13 mouse cellular contexts compared by ENCODE assay signal in genomic region chr16:4651081-4651480, GRCm38 (mm10). TPM values are rescaled to one million over a fixed set of nuclear protein-coding genes. Genes with fewer than 3 reads are reported as not detected.
DNase-seq lines count a peak whose midpoint lies in the region; ATAC-seq and TF ChIP-seq lines count a peak whose summit lies in the region.
"Had no signal": no experiment of that assay in that cellular context is flagged by ENCODE, and none has a peak within 500 bp of the region (broad histone marks: within the 10 kb centered on the region; RNA-seq: fewer than 3 reads in every experiment).

No protein-coding gene starts in this region.

- no peak for TF ChIP-seq CTCF in lung, embryonic 14.5 days (IDR thresholded peaks at IDR 0.05; ENCODE audit: low read depth)

- no peak for ATAC-seq in lung, embryonic 14.5 days (ENCODE audit: insufficient read depth)
- no peak for ATAC-seq in limb, embryonic 12.5 days (ENCODE audit: insufficient number of reproducible peaks, insufficient read depth, low FRiP score, low TSS enrichment, low read depth)

- H3K9ac ChIP-seq in lung, embryonic 14.5 days = no peak overlapping the region
- H3K9ac ChIP-seq in limb, embryonic 12.5 days (replicated peaks) = no peak overlapping the region; the same call in 1 of the 2 replicates
- H3K9ac ChIP-seq: liver, embryonic 13.5 days; neural tube, embryonic 12.5 days had no signal

- peaks cover 92% of the 10 kb centered on the region for H3K4me1 ChIP-seq in heart, embryonic 10.5 days
- peaks cover 15% of the 10 kb centered on the region for H3K4me1 ChIP-seq in lung, embryonic 14.5 days (ENCODE audit: insufficient read depth)
- peaks cover 100% of the 10 kb centered on the region for H3K4me1 ChIP-seq in embryonic facial prominence, embryonic 10.5 days
- peaks cover 99% of the 10 kb centered on the region for H3K4me1 ChIP-seq in limb, embryonic 12.5 days (replicated peaks)

- 86% methylated on average over 1 of the region's 1 CpGs for WGBS in heart, embryonic 10.5 days
- WGBS in lung, embryonic 14.5 days = 80% methylated on average over 1 of the region's 1 CpGs
- WGBS in embryonic facial prominence, embryonic 10.5 days = 82% methylated on average over 1 of the region's 1 CpGs
- WGBS in limb, embryonic 12.5 days = 76% methylated on average over 1 of the region's 1 CpGs

- no peaks in the 10 kb centered on the region for H3K9me3 ChIP-seq in heart, embryonic 10.5 days
- no peaks in the 10 kb centered on the region for H3K9me3 ChIP-seq in lung, embryonic 14.5 days (ENCODE audit: low read depth, low read length)
- no peaks in the 10 kb centered on the region for H3K9me3 ChIP-seq in embryonic facial prominence, embryonic 10.5 days
- H3K9me3 ChIP-seq in limb, embryonic 12.5 days = no peaks in the 10 kb centered on the region
- H3K9me3 ChIP-seq: liver, embryonic 13.5 days; neural tube, embryonic 12.5 days had no signal

- peaks cover 71% of the 10 kb centered on the region for H3K36me3 ChIP-seq in heart, embryonic 10.5 days
- peaks cover 62% of the 10 kb centered on the region for H3K36me3 ChIP-seq in lung, embryonic 14.5 days (ENCODE audit: insufficient read depth)
- H3K36me3 ChIP-seq in embryonic facial prominence, embryonic 10.5 days (replicated peaks) = peaks cover 90% of the 10 kb centered on the region
- H3K36me3 ChIP-seq in limb, embryonic 12.5 days = peaks cover 84% of the 10 kb centered on the region

- no peak for DNase-seq in heart, embryonic 10.5 days (ENCODE audit: low spot score)
- no peak for DNase-seq in heart, postnatal 4 days
- DNase-seq in lung, embryonic 14.5 days = no peak
- DNase-seq in lung, postnatal 14 days = no peak
- DNase-seq in embryonic facial prominence, embryonic 10.5 days (ENCODE audit: low spot score) = no peak
- no peak for DNase-seq in spleen, postnatal 36 days (ENCODE audit: low spot score in 2 of 2)
- DNase-seq in cerebellum, adult 18-20 months = no peak
- DNase-seq: layer of hippocampus, postnatal 36 days; liver, embryonic 13.5 days; right cerebral cortex, adult 18-20 months had no signal

- no peak overlapping the region for H3K4me3 ChIP-seq in heart, embryonic 10.5 days
- no peak overlapping the region for H3K4me3 ChIP-seq in lung, embryonic 14.5 days (ENCODE audit: low read depth, low read length)
- H3K4me3 ChIP-seq in embryonic facial prominence, embryonic 10.5 days = no peak overlapping the region; the same call in 1 of the 2 replicates
- H3K4me3 ChIP-seq in limb, embryonic 12.5 days (replicated peaks) = no peak overlapping the region
- H3K4me3 ChIP-seq: liver, embryonic 13.5 days; neural tube, embryonic 12.5 days had no signal

- H3K27ac ChIP-seq in heart, embryonic 10.5 days = peak overlapping the region; percentile 69; the same call in 1 of the 2 replicates
- peak overlapping the region; percentile 65 for H3K27ac ChIP-seq in lung, embryonic 14.5 days (ENCODE audit: low read depth)
- peak overlapping the region; percentile 89 for H3K27ac ChIP-seq in embryonic facial prominence, embryonic 10.5 days (replicated peaks)
- H3K27ac ChIP-seq in limb, embryonic 12.5 days = peak overlapping the region; percentile 97
- H3K27ac ChIP-seq: kidney, postnatal 0 days; liver, embryonic 13.5 days; neural tube, embryonic 12.5 days had no signal

- no peaks in the 10 kb centered on the region for H3K27me3 ChIP-seq in heart, embryonic 10.5 days (ENCODE audit: insufficient read depth, poor library complexity, severe bottlenecking)
- no peaks in the 10 kb centered on the region for H3K27me3 ChIP-seq in lung, embryonic 14.5 days (ENCODE audit: insufficient read depth, low read length)
- no peaks in the 10 kb centered on the region for H3K27me3 ChIP-seq in embryonic facial prominence, embryonic 10.5 days (replicated peaks; ENCODE audit: low read depth, poor library complexity, severe bottlenecking)
- no peaks in the 10 kb centered on the region for H3K27me3 ChIP-seq in limb, embryonic 12.5 days
- H3K27me3 ChIP-seq: liver, embryonic 13.5 days; neural tube, embryonic 12.5 days had no signal

- no peak overlapping the region for H3K4me2 ChIP-seq in lung, embryonic 14.5 days
- peak overlapping the region; percentile 44 for H3K4me2 ChIP-seq in limb, embryonic 12.5 days
- H3K4me2 ChIP-seq: liver, embryonic 13.5 days; neural tube, embryonic 12.5 days had no signal

RNA-seq across cellular contexts. Expression of gene Dnaja3, which starts 11.3 kb away (rescaled TPM):
- 78.3 and 85.5 TPM in 2 replicates for polyA plus RNA-seq in heart, embryonic 10.5 days (2016; fragmentation: Nextera tagmentation; extraction: Ambion mirVana)
- total RNA-seq in heart, postnatal 4 days (2021) = 10 to 100 TPM; 82.7 to 84.7 TPM
- polyA plus RNA-seq in lung, embryonic 14.5 days (2014; fragmentation: Nextera tagmentation; extraction: Ambion mirVana) = 58.7 and 59.3 TPM in 2 replicates
- 66.6 and 66.7 TPM in 2 replicates for polyA plus RNA-seq in embryonic facial prominence, embryonic 10.5 days (2016; fragmentation: Nextera tagmentation; extraction: Ambion mirVana)
- polyA plus RNA-seq in limb, embryonic 12.5 days (2016; fragmentation: Nextera tagmentation; extraction: Ambion mirVana) = 55.1 and 58.0 TPM in 2 replicates

RNA-seq across cellular contexts. Expression of gene Vasn, which starts 11.3 kb away (rescaled TPM):
- polyA plus RNA-seq in heart, embryonic 10.5 days (2016; fragmentation: Nextera tagmentation; extraction: Ambion mirVana) = 13.7 and 16.9 TPM in 2 replicates
- 10 to 100 TPM; 17.7 to 18.2 TPM for total RNA-seq in heart, postnatal 4 days (2021)
- polyA plus RNA-seq in lung, embryonic 14.5 days (2014; fragmentation: Nextera tagmentation; extraction: Ambion mirVana) = 23.1 and 23.5 TPM in 2 replicates
- 14.4 and 16.2 TPM in 2 replicates for polyA plus RNA-seq in embryonic facial prominence, embryonic 10.5 days (2016; fragmentation: Nextera tagmentation; extraction: Ambion mirVana)
- polyA plus RNA-seq in limb, embryonic 12.5 days (2016; fragmentation: Nextera tagmentation; extraction: Ambion mirVana) = 29.4 and 30.4 TPM in 2 replicates

RNA-seq across cellular contexts. Expression of gene Pam16, which starts 26.3 kb away (rescaled TPM):
- polyA plus RNA-seq in heart, embryonic 10.5 days (2016; fragmentation: Nextera tagmentation; extraction: Ambion mirVana) = 116 and 130 TPM in 2 replicates
- total RNA-seq in heart, postnatal 4 days (2021) = 10 to 100 TPM; 89.5 to 92.6 TPM
- 81.9 and 86.3 TPM in 2 replicates for polyA plus RNA-seq in lung, embryonic 14.5 days (2014; fragmentation: Nextera tagmentation; extraction: Ambion mirVana)
- 92.6 and 97.5 TPM in 2 replicates for polyA plus RNA-seq in embryonic facial prominence, embryonic 10.5 days (2016; fragmentation: Nextera tagmentation; extraction: Ambion mirVana)
- 111 and 120 TPM in 2 replicates for polyA plus RNA-seq in limb, embryonic 12.5 days (2016; fragmentation: Nextera tagmentation; extraction: Ambion mirVana)

RNA-seq across cellular contexts. Expression of gene Coro7, which starts 28.5 kb away (rescaled TPM):
- 22.7 and 23.9 TPM in 2 replicates for polyA plus RNA-seq in heart, embryonic 10.5 days (2016; fragmentation: Nextera tagmentation; extraction: Ambion mirVana)
- 10 to 100 TPM; 24.1 to 26.5 TPM for total RNA-seq in heart, postnatal 4 days (2021)
- polyA plus RNA-seq in lung, embryonic 14.5 days (2014; fragmentation: Nextera tagmentation; extraction: Ambion mirVana) = 13.1 and 15.1 TPM in 2 replicates
- 23.3 and 23.9 TPM in 2 replicates for polyA plus RNA-seq in embryonic facial prominence, embryonic 10.5 days (2016; fragmentation: Nextera tagmentation; extraction: Ambion mirVana)
- 18.6 and 19.6 TPM in 2 replicates for polyA plus RNA-seq in limb, embryonic 12.5 days (2016; fragmentation: Nextera tagmentation; extraction: Ambion mirVana)

RNA-seq across cellular contexts. Expression of gene Glis2, which starts 56.6 kb away (rescaled TPM):
- 13.9 and 20.7 TPM in 2 replicates for polyA plus RNA-seq in heart, embryonic 10.5 days (2016; fragmentation: Nextera tagmentation; extraction: Ambion mirVana)
- total RNA-seq in heart, postnatal 4 days (2021) = 10 to 100 TPM; 35.3 to 43.8 TPM
- 24.4 and 29.2 TPM in 2 replicates for polyA plus RNA-seq in lung, embryonic 14.5 days (2014; fragmentation: Nextera tagmentation; extraction: Ambion mirVana)
- polyA plus RNA-seq in embryonic facial prominence, embryonic 10.5 days (2016; fragmentation: Nextera tagmentation; extraction: Ambion mirVana) = 22.2 and 22.3 TPM in 2 replicates
- 28.4 and 32.6 TPM in 2 replicates for polyA plus RNA-seq in limb, embryonic 12.5 days (2016; fragmentation: Nextera tagmentation; extraction: Ambion mirVana)
